Mouse (Mus musculus) embryonic facial prominence, embryonic 14.5 days (tissue): Measurements from ENCODE around the gene Rpap2. TPM values are rescaled to one million over a fixed set of nuclear protein-coding genes. Genes with fewer than 3 reads are reported as not detected.

Source experiments
- ATAC-seq: fragments of 200-750 bp; cut with Nextera tagmentation; 2 replicates; pipeline ENCODE4 v1.8.0; 2017; ENCODE audit warnings: low read depth, moderate number of reproducible peaks, moderate TSS enrichment
- DNase-seq: peaks from one replicate; pipeline ENCODE4 v3.0.0-alpha.2; 2015; ENCODE audit warnings: low spot score
- H3K27ac ChIP-seq: fragments of 300-500 bp; sonication (generic); replicated peaks from 2 replicates; pipeline ENCODE4 v1.5.1; 2014; ENCODE audit warnings: low read depth, mild to moderate bottlenecking, low read length, moderate library complexity
- H3K27me3 ChIP-seq: fragments of 300-500 bp; sonication (generic); replicated peaks from 2 replicates; pipeline ENCODE4 v1.6.1; 2014; ENCODE audit warnings: low read length; ENCODE audit not compliant: control insufficient read depth, insufficient read depth
- H3K36me3 ChIP-seq: fragments of 300-500 bp; sonication (generic); 2 replicates; pipeline ENCODE4 v1.6.1; 2014; ENCODE audit warnings: low read length, mixed read lengths; ENCODE audit not compliant: control insufficient read depth, insufficient read depth
- H3K4me1 ChIP-seq: fragments of 300-500 bp; sonication (generic); 2 replicates; pipeline ENCODE4 v1.6.1; 2014; ENCODE audit warnings: antibody characterized with exemption, low read length; ENCODE audit not compliant: control insufficient read depth, insufficient read depth
- H3K4me2 ChIP-seq: fragments of 300-500 bp; sonication (generic); 2 replicates; pipeline ENCODE4 v1.6.1; 2014; ENCODE audit warnings: low read depth, mild to moderate bottlenecking, low read length, moderate library complexity, mixed read lengths
- H3K4me3 ChIP-seq: fragments of 300-500 bp; sonication (generic); 2 replicates; pipeline ENCODE4 v1.5.1; 2014; ENCODE audit warnings: low read depth, mild to moderate bottlenecking, low read length
- H3K9ac ChIP-seq: fragments of 300-500 bp; sonication (generic); 2 replicates; pipeline ENCODE4 v1.6.1; 2014; ENCODE audit warnings: low read depth, mild to moderate bottlenecking, low read length, moderate library complexity, mixed read lengths
- H3K9me3 ChIP-seq: fragments of 300-500 bp; sonication (generic); 2 replicates; pipeline ENCODE4 v1.6.1; 2016; ENCODE audit warnings: low read length; ENCODE audit not compliant: control insufficient read depth
- WGBS: fragments of 180-500 bp; shearing (Covaris S2); extraction: QIAGEN DNeasy Blood & Tissue Kit; methylation state at CpG from one replicate; pipeline ENCODE4 v1.1.7; 2014; 5-methylcytosine and 5-hydroxymethylcytosine counted together
- polyA plus RNA-seq: library from polyadenylated mRNA; unstranded; fragments of >200 nt; fragmentation: Nextera tagmentation; extraction: Ambion mirVana; gene quantifications from 2 replicates; pipeline ENCODE4 v1.2.1, GENCODE M21; 2014

Gene Rpap2
- polyA plus RNA-seq, 1 experiment from 2014 or later: 19.1 TPM

- H3K36me3 ChIP-seq: no peaks in the 10 kb centered on the region
- no peaks in the 10 kb centered on the region for H3K9me3 ChIP-seq
- H3K4me3 ChIP-seq: peak overlapping the region; percentile 44
- DNase-seq (no peak), ATAC-seq (no peak)
- H3K4me1 ChIP-seq: peaks cover 6% of the 10 kb centered on the region; the same call in 1 of the 2 replicates
- H3K27ac ChIP-seq: 0 out of 2 replicates have a peak overlapping the region, but pooled peaks have one; percentile 54
- 19% methylated on average over 9 of the region's 9 CpGs for WGBS
- 0 out of 2 replicates have a peak, but pooled peaks cover 4% of the 10 kb centered on the region for H3K27me3 ChIP-seq
- peak overlapping the region; percentile 46; the same call in 1 of the 2 replicates for H3K9ac ChIP-seq
- H3K4me2 ChIP-seq: peak overlapping the region; percentile 61
These were observed 91.3 kb downstream of the Rpap2 start for GRCm38 (mm10) chr5:107688499-107688866.

- 0 out of 2 replicates have a peak, but pooled peaks cover 4% of the 10 kb centered on the region for H3K27me3 ChIP-seq
- H3K9me3 ChIP-seq: no peaks in the 10 kb centered on the region
- no peaks in the 10 kb centered on the region for H3K4me1 ChIP-seq
- no peak overlapping the region for H3K27ac ChIP-seq
- DNase-seq: no peak
- H3K9ac ChIP-seq: no peak overlapping the region
- no peak overlapping the region for H3K4me3 ChIP-seq
- no peak overlapping the region for H3K4me2 ChIP-seq
- no peaks in the 10 kb centered on the region for H3K36me3 ChIP-seq
- ATAC-seq: no peak
- WGBS: 79% methylated on average over 3 of the region's 3 CpGs
These were observed 97.8 kb downstream of the Rpap2 start for GRCm38 (mm10) chr5:107695019-107695418.

GRCm38 (mm10) chr5:107698888-107699287 lies 101.7 kb downstream of the Rpap2 start:
- no peak overlapping the region for H3K4me3 ChIP-seq
- DNase-seq: no peak
- WGBS: 75% methylated on average over 8 of the region's 8 CpGs

GRCm38 (mm10) chr5:107700873-107701272 lies 103.7 kb downstream of the Rpap2 start:
- 92% methylated on average over 10 of the region's 10 CpGs for WGBS
- Histone ChIP-seq H3K9me3 (no peaks in the 10 kb centered on the region), H3K27ac (no peak overlapping the region), H3K4me2 (no peak overlapping the region), H3K27me3 (no peaks in the 10 kb centered on the region), H3K4me1 (no peaks in the 10 kb centered on the region), H3K36me3 (no peaks in the 10 kb centered on the region), H3K4me3 (no peak overlapping the region), H3K9ac (no peak overlapping the region)
- DNase-seq (no peak), ATAC-seq (no peak)

More at GRCm38 (mm10) chr5:107698888-107699287, 101.7 kb downstream of the Rpap2 start:
- Histone ChIP-seq H3K4me1 (no peaks in the 10 kb centered on the region), H3K4me2 (no peak overlapping the region), H3K27ac (no peak overlapping the region), H3K36me3 (no peaks in the 10 kb centered on the region), H3K9me3 (no peaks in the 10 kb centered on the region), H3K27me3 (no peaks in the 10 kb centered on the region), H3K9ac (no peak overlapping the region)
- no peak for ATAC-seq

DNA sequence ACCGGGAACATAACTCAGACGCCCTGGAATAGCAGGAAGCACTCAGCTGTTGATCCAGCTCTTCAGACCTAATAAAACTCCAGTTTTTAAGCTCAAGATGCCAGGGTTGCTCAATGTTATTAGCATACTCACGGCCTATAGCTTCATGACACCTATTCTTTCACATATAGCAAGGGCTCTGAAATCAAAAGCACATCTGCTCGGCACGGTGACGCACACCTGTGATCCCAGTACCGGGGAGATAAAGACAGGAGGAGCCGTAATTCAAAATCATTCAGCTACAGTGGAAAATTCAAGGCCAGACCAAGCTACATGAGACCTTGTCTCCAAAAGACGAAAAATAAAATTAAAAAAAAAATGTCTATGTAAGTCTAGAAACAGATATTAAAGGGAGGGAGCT lies 104.5 kb downstream of the Rpap2 start:
- H3K4me2 ChIP-seq: no peak overlapping the region
- H3K27me3 ChIP-seq: no peaks in the 10 kb centered on the region
- H3K4me3 ChIP-seq: no peak overlapping the region
- H3K36me3 ChIP-seq: no peaks in the 10 kb centered on the region
- ATAC-seq (no peak), DNase-seq (no peak)
- no peak overlapping the region for H3K9ac ChIP-seq
- 78% methylated on average over 9 of the region's 9 CpGs for WGBS
- H3K27ac ChIP-seq: no peak overlapping the region
- no peaks in the 10 kb centered on the region for H3K4me1 ChIP-seq
- H3K9me3 ChIP-seq: no peaks in the 10 kb centered on the region

DNA sequence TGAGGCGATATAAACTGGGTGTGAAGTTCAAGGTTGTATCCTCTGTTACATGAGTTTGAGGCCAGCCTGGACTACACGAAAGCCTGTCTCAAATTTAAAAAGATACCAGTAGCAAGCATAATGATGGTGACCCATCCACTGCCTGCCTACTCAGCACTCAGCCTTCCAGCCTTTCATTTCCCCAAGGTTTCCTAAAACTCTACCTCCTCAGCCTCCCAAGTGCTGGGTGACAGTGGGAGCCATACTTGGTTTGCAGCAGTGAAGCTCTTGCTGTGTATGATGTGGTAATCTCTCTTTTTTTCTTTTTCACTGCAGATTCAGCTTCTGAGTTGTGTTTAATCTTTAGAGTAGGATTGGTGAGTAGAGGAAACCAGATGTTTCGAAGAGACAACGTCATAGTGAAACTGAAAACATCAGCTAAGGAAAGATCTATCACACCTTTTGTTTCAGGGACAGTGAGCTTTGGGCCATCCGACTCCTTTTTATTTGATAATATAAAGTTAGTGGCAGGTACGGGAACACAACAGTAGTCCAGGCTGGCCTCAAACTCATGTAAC lies 106.1 kb downstream of the Rpap2 start:
- Histone ChIP-seq H3K9me3 (no peaks in the 10 kb centered on the region), H3K4me1 (no peaks in the 10 kb centered on the region), H3K27ac (no peak overlapping the region), H3K4me2 (no peak overlapping the region), H3K4me3 (no peak overlapping the region), H3K9ac (no peak overlapping the region), H3K36me3 (no peaks in the 10 kb centered on the region), H3K27me3 (no peaks in the 10 kb centered on the region)
- no peak for DNase-seq
- no peak for ATAC-seq
- 84% methylated on average over 6 of the region's 6 CpGs for WGBS

- no peak overlapping the region for H3K9ac ChIP-seq
- ATAC-seq (no peak), DNase-seq (no peak)
- H3K36me3 ChIP-seq: no peaks in the 10 kb centered on the region
- H3K4me3 ChIP-seq: no peak overlapping the region
- H3K27ac ChIP-seq: no peak overlapping the region
- no peak overlapping the region for H3K4me2 ChIP-seq
- H3K9me3 ChIP-seq: no peaks in the 10 kb centered on the region
- H3K4me1 ChIP-seq: no peaks in the 10 kb centered on the region
- WGBS: 83% methylated on average over 4 of the region's 4 CpGs
- peaks cover 3% of the 10 kb centered on the region; the same call in 1 of the 2 replicates for H3K27me3 ChIP-seq
These were observed 108.6 kb downstream of the Rpap2 start for GRCm38 (mm10) chr5:107705756-107706155.

DNA sequence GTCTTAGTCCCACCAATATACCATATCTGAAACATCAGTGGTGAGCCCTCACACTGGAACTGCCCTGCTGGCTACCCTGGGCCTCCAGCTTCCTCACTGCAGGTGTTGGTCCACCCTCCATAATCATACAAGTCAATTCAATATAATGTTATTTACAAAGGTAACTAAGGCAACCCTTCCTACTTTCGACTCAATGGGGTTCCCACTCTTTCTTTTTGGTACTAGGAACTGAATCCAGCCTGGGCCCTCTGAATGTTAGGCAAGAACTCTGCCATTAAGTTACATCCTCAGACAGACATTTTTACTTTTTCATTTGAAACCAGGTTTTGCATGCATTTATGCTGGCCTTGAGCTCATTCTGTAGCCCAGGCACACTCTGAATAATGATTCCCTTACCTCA lies 109.1 kb downstream of the Rpap2 start:
- Histone ChIP-seq H3K9me3 (no peaks in the 10 kb centered on the region), H3K4me1 (no peaks in the 10 kb centered on the region), H3K4me3 (no peak overlapping the region), H3K9ac (no peak overlapping the region), H3K27me3 (peaks cover 3% of the 10 kb centered on the region; the same call in 1 of the 2 replicates), H3K36me3 (no peaks in the 10 kb centered on the region), H3K4me2 (no peak overlapping the region), H3K27ac (no peak overlapping the region)
- ATAC-seq (no peak), DNase-seq (no peak)
- 71% methylated on average over 1 of the region's 1 CpGs for WGBS

DNA sequence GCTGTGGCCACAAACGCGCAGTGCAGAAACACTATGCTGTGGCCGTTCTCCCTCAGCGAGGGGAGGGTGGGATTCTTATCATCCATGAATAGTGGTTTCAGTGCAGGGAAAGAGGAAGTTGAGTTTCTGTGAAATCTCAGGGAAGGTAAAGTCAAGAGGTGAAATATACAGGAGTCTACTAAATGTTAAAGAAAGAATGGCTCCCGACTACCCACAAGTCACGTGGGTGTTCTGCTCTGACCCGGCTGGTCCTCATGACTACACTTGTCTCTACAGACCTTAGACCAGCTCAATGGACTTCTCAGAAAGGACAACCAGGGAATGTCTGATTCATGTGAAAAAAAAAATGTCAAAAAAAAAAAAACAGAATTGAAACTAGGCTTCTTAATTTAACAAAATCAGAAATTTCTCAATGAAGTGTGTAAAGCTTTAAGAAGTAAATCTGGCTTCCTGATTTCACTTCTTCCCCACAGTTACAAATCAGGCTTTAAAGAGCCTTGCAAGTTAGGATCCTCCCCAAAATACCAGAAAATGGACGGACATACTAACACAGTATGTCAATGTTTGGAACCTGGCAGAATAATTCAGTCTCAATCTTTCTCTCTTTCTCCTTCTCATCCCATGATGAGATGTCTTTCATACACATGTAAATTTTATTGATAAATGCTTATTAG lies 111.1 kb downstream of the Rpap2 start:
- peaks cover 3% of the 10 kb centered on the region; the same call in 1 of the 2 replicates for H3K27me3 ChIP-seq
- no peak overlapping the region for H3K9ac ChIP-seq
- H3K27ac ChIP-seq: no peak overlapping the region
- H3K4me2 ChIP-seq: no peak overlapping the region
- no peak overlapping the region for H3K4me3 ChIP-seq
- H3K36me3 ChIP-seq: no peaks in the 10 kb centered on the region
- 84% methylated on average over 8 of the region's 8 CpGs for WGBS
- DNase-seq (no peak), ATAC-seq (no peak)
- H3K9me3 ChIP-seq: no peaks in the 10 kb centered on the region
- no peaks in the 10 kb centered on the region for H3K4me1 ChIP-seq
